Mouse (Mus musculus) retina, embryonic 14.5 days (tissue): ENCODE results near the gene Apobec4.

Experiments used
- DNase-seq: peaks from one replicate; pipeline ENCODE4 v3.0.0-alpha.2; 2015; ENCODE audit warnings: low spot score

Apobec4 gene

GRCm38 (mm10) chr1:152750312-152750965 is at the start of gene Apobec4:
TSS of gene Apobec4 (plus strand) at chr1:152750551.
- DNase-seq, result no peak

- no peak for DNase-seq
These were observed 49.3 kb upstream of the Apobec4 start for GRCm38 (mm10) chr1:152701066-152701465.

- no peak for DNase-seq
These were observed 47.4 kb upstream of the Apobec4 start for GRCm38 (mm10) chr1:152702920-152703319.

- DNase-seq, result no peak
These were observed 46.4 kb upstream of the Apobec4 start for GRCm38 (mm10) chr1:152703941-152704340.

GRCm38 (mm10) chr1:152707560-152707959 is 42.8 kb upstream of the Apobec4 start:
- no peak for DNase-seq

GRCm38 (mm10) chr1:152711037-152711436 is 39.3 kb upstream of the Apobec4 start:
- DNase-seq, result no peak

GRCm38 (mm10) chr1:152713924-152714323 is 36.4 kb upstream of the Apobec4 start:
- DNase-seq, result no peak

GRCm38 (mm10) chr1:152714405-152714804 is 35.9 kb upstream of the Apobec4 start:
- no peak for DNase-seq

GRCm38 (mm10) chr1:152717329-152717728 is 33.0 kb upstream of the Apobec4 start:
- DNase-seq, result no peak

GRCm38 (mm10) chr1:152718200-152718599 is 32.2 kb upstream of the Apobec4 start:
- DNase-seq, result no peak

- DNase-seq, result no peak
These were observed 29.4 kb upstream of the Apobec4 start for GRCm38 (mm10) chr1:152720969-152721368.

- DNase-seq, result no peak
These were observed 28.7 kb upstream of the Apobec4 start for GRCm38 (mm10) chr1:152721535-152722198.

- no peak for DNase-seq
These were observed 26.1 kb upstream of the Apobec4 start for GRCm38 (mm10) chr1:152724286-152724685.

- no peak for DNase-seq
These were observed 24.3 kb upstream of the Apobec4 start for GRCm38 (mm10) chr1:152726095-152726494.

GRCm38 (mm10) chr1:152727604-152728236 is 22.6 kb upstream of the Apobec4 start:
- no peak for DNase-seq

- no peak for DNase-seq
These were observed 11.6 kb upstream of the Apobec4 start for GRCm38 (mm10) chr1:152738793-152739192.

GRCm38 (mm10) chr1:152739374-152739773 is 11.0 kb upstream of the Apobec4 start:
- no peak for DNase-seq

- DNase-seq, result no peak
These were observed 7.1 kb upstream of the Apobec4 start for GRCm38 (mm10) chr1:152743095-152743826.

- peak; percentile 92 for DNase-seq
These were observed 3.9 kb upstream of the Apobec4 start for GRCm38 (mm10) chr1:152746426-152746825.

- no peak for DNase-seq
These were observed 1.1 kb upstream of the Apobec4 start for GRCm38 (mm10) chr1:152749276-152749675.

- no peak for DNase-seq
These were observed 11.4 kb downstream of the Apobec4 start for GRCm38 (mm10) chr1:152761791-152762190.

GRCm38 (mm10) chr1:152766032-152766772 is 15.9 kb downstream of the Apobec4 start, which contains the start of the genes Rgl1 and Arpc5:
TSS of gene Rgl1 (minus strand) at chr1:152766351.
TSS of gene Arpc5 (plus strand) at chr1:152766542.
- peak; percentile 96 for DNase-seq
